Comparison of ENCODE assay signal across 28 mouse cellular contexts in genomic region chr8:46812966-46813365, GRCm38 (mm10).
A peak's percentile ranks its signal among the peaks of the same experiment; 100 is the strongest.
DNase-seq lines count a peak whose midpoint lies in the region; ATAC-seq lines count a peak whose summit lies in the region.
"Had no signal": no experiment of that assay in that cellular context is flagged by ENCODE, and none has a peak within 500 bp of the region (broad histone marks: within the 10 kb centered on the region; RNA-seq: fewer than 3 reads in every experiment).

No protein-coding gene starts in this region.

- no peaks in the 10 kb centered on the region for H3K9me3 ChIP-seq in liver, embryonic 11.5 days (ENCODE audit: control insufficient read depth, low read length)
- no peaks in the 10 kb centered on the region for H3K9me3 ChIP-seq in liver, embryonic 12.5 days (replicated peaks)
- H3K9me3 ChIP-seq: embryonic facial prominence, embryonic 10.5 days; embryonic facial prominence, embryonic 13.5 days; forebrain, embryonic 12.5 days; forebrain, embryonic 15.5 days; heart, embryonic 13.5 days had no signal

- 0 out of 2 replicates have a peak, but pooled peaks have one; percentile 20 for ATAC-seq in liver, embryonic 11.5 days (replicated peaks; ENCODE audit: low FRiP score)
- no peak for ATAC-seq in liver, embryonic 12.5 days
- ATAC-seq: forebrain, embryonic 15.5 days; hindbrain, postnatal 0 days; inflammation-experienced regulatory T-cells, adult 6 months; intestine, embryonic 16.5 days had no signal

- no peak overlapping the region for H3K27ac ChIP-seq in liver, embryonic 11.5 days (ENCODE audit: low read depth, low read length)
- H3K27ac ChIP-seq in liver, embryonic 12.5 days, result no peak overlapping the region
- H3K27ac ChIP-seq: embryonic facial prominence, embryonic 10.5 days; embryonic facial prominence, embryonic 13.5 days; forebrain, embryonic 12.5 days; forebrain, embryonic 15.5 days; gastrocnemius, adult 2 months; heart, embryonic 13.5 days; hindbrain, embryonic 14.5 days; hindbrain, postnatal 0 days had no signal

- H3K4me3 ChIP-seq in liver, embryonic 11.5 days (ENCODE audit: low read depth, low read length), result no peak overlapping the region
- no peak overlapping the region for H3K4me3 ChIP-seq in liver, embryonic 12.5 days
- H3K4me3 ChIP-seq: embryonic facial prominence, embryonic 10.5 days; embryonic facial prominence, embryonic 13.5 days; erythroblast, embryonic 14.5 days; forebrain, embryonic 12.5 days; forebrain, embryonic 15.5 days; gastrocnemius, adult 2 months; heart, embryonic 13.5 days had no signal

- H3K4me2 ChIP-seq in liver, embryonic 11.5 days, result no peak overlapping the region
- no peak overlapping the region for H3K4me2 ChIP-seq in liver, embryonic 12.5 days
- H3K4me2 ChIP-seq: embryonic facial prominence, embryonic 13.5 days; forebrain, embryonic 12.5 days; forebrain, embryonic 15.5 days; heart, embryonic 13.5 days; hindbrain, embryonic 14.5 days had no signal

- no peak overlapping the region for H3K9ac ChIP-seq in liver, embryonic 11.5 days (ENCODE audit: low read depth, low read length)
- no peak overlapping the region for H3K9ac ChIP-seq in liver, embryonic 12.5 days
- H3K9ac ChIP-seq: embryonic facial prominence, embryonic 13.5 days; forebrain, embryonic 12.5 days; forebrain, embryonic 15.5 days; heart, embryonic 13.5 days; hindbrain, embryonic 14.5 days had no signal

- no peaks in the 10 kb centered on the region for H3K27me3 ChIP-seq in liver, embryonic 11.5 days (replicated peaks; ENCODE audit: control insufficient read depth, insufficient read depth, low read length)
- no peaks in the 10 kb centered on the region for H3K27me3 ChIP-seq in liver, embryonic 12.5 days (replicated peaks)
- H3K27me3 ChIP-seq: embryonic facial prominence, embryonic 13.5 days; forebrain, embryonic 12.5 days; forebrain, embryonic 15.5 days; heart, embryonic 13.5 days had no signal

- no peaks in the 10 kb centered on the region for H3K36me3 ChIP-seq in liver, embryonic 11.5 days (ENCODE audit: control insufficient read depth, insufficient read depth, low read length)
- peaks cover 42% of the 10 kb centered on the region for H3K36me3 ChIP-seq in liver, embryonic 12.5 days

- WGBS in liver, embryonic 11.5 days, result 76% methylated on average over 4 of the region's 4 CpGs
- 75% methylated on average over 4 of the region's 4 CpGs for WGBS in liver, embryonic 12.5 days (ENCODE audit: insufficient replicate concordance)

- no peak for DNase-seq in liver, embryonic 11.5 days (ENCODE audit: low spot score)
- DNase-seq in MN1 (ENCODE audit: low spot score), result peak; percentile 30
- DNase-seq in adipocyte (ENCODE audit: low spot score), result peak; percentile 30
- peak; percentile 44 for DNase-seq in telencephalon, adult 2 months (ENCODE audit: low read depth, low spot score)
- DNase-seq in thymus, postnatal 25 days, result no peak
- no peak for DNase-seq in kidney, adult 11 months
- DNase-seq: adrenal gland, postnatal 10 days; adrenal gland, postnatal 36 days; cerebellum, adult 11 months; cerebellum, adult 2 months; cerebellum, adult 9-11 months; cerebellum, postnatal 25 days; gastrocnemius, adult 2 months; gastrocnemius, postnatal 14 days; heart, adult 11 months; heart, postnatal 14 days; heart, postnatal 4 days had no signal

- peaks cover 9% of the 10 kb centered on the region for H3K4me1 ChIP-seq in liver, embryonic 11.5 days (replicated peaks; ENCODE audit: control insufficient read depth, insufficient read depth, low read length)
- peaks cover 33% of the 10 kb centered on the region for H3K4me1 ChIP-seq in liver, embryonic 12.5 days
- H3K4me1 ChIP-seq: forebrain, embryonic 15.5 days had no signal

Comparison
In these comparisons a context has a peak if more than half of its experiments do, and no peak if none do; other contexts are left out.
1. DNase-seq: peak in MN1 (single experiment), adipocyte (single experiment) and telencephalon, adult 2 months (single experiment); none in liver, embryonic 11.5 days (single experiment), thymus, postnatal 25 days (single experiment) and kidney, adult 11 months (single experiment).